Mouse (Mus musculus) lung, embryonic 16.5 days (tissue): ENCODE measurements around the gene Fanca. TPM values are rescaled to one million over a fixed set of nuclear protein-coding genes. Genes with fewer than 3 reads are reported as not detected.
A peak's percentile ranks its signal among the peaks of the same experiment; 100 is the strongest.

Source experiments
- ATAC-seq: fragments of 200-750 bp; cut with Nextera tagmentation; 2 replicates; pipeline ENCODE4 v1.8.0; 2017; ENCODE audit warnings: low read depth, mild to moderate bottlenecking, moderate library complexity
- H3K27ac ChIP-seq: fragments of 300-500 bp; sonication (generic); 2 replicates; pipeline ENCODE4 v1.5.1; 2014; ENCODE audit warnings: mild to moderate bottlenecking, control low read depth, low read length
- H3K27me3 ChIP-seq: fragments of 300-500 bp; sonication (generic); 2 replicates; pipeline ENCODE4 v1.6.1; 2014; ENCODE audit warnings: low read depth, low read length, mixed read lengths; ENCODE audit not compliant: control insufficient read depth, insufficient read depth
- H3K36me3 ChIP-seq: fragments of 300-500 bp; sonication (generic); 2 replicates; pipeline ENCODE4 v1.6.1; 2014; ENCODE audit warnings: low read length; ENCODE audit not compliant: control insufficient read depth, insufficient read depth
- H3K4me1 ChIP-seq: fragments of 300-500 bp; sonication (generic); replicated peaks from 2 replicates; pipeline ENCODE4 v1.6.1; 2014; ENCODE audit warnings: low read length, mixed read lengths; ENCODE audit not compliant: control insufficient read depth, insufficient read depth
- H3K4me2 ChIP-seq: fragments of 300-500 bp; sonication (generic); 2 replicates; pipeline ENCODE4 v1.6.1; 2014; ENCODE audit warnings: low read depth, low read length, control low read depth
- H3K4me3 ChIP-seq: fragments of 300-500 bp; sonication (generic); 2 replicates; pipeline ENCODE4 v1.5.1; 2014; ENCODE audit warnings: mild to moderate bottlenecking, low read length, control low read depth
- H3K9ac ChIP-seq: fragments of 300-500 bp; sonication (generic); 2 replicates; pipeline ENCODE4 v1.6.1; 2014; ENCODE audit warnings: low read length, control low read depth
- H3K9me3 ChIP-seq: fragments of 300-500 bp; sonication (generic); 2 replicates; pipeline ENCODE4 v1.6.1; 2016; ENCODE audit warnings: low read length; ENCODE audit not compliant: control insufficient read depth
- WGBS: fragments of 180-500 bp; shearing (Covaris S2); extraction: QIAGEN DNeasy Blood & Tissue Kit; methylation state at CpG from one replicate; pipeline ENCODE4 v1.1.7; 2014; 5-methylcytosine and 5-hydroxymethylcytosine counted together
- polyA plus RNA-seq: library from polyadenylated mRNA; unstranded; fragments of >200 nt; fragmentation: Nextera tagmentation; extraction: Ambion mirVana; gene quantifications from 2 replicates; pipeline ENCODE4 v1.2.1, GENCODE M21; 2015

Fanca gene
- polyA plus RNA-seq, 1 experiment from 2014 or later = 29.4 TPM

- WGBS = 95% methylated on average over 6 of the region's 6 CpGs
- Histone ChIP-seq H3K4me2 (no peak overlapping the region), H3K4me1 (peaks cover 3% of the 10 kb centered on the region), H3K9me3 (no peaks in the 10 kb centered on the region), H3K36me3 (peaks cover 21% of the 10 kb centered on the region), H3K9ac (no peak overlapping the region), H3K4me3 (no peak overlapping the region), H3K27ac (no peak overlapping the region), H3K27me3 (no peaks in the 10 kb centered on the region)
- no peak for ATAC-seq
These were observed 70.6 kb downstream of the Fanca start for GRCm38 (mm10) chr8:123247748-123248147.

GRCm38 (mm10) chr8:123245543-123245942 lies 72.8 kb downstream of the Fanca start:
- ATAC-seq = no peak
- Histone ChIP-seq H3K9ac (no peak overlapping the region), H3K27me3 (no peaks in the 10 kb centered on the region), H3K4me2 (no peak overlapping the region), H3K27ac (no peak overlapping the region), H3K36me3 (peaks cover 21% of the 10 kb centered on the region), H3K9me3 (no peaks in the 10 kb centered on the region), H3K4me3 (no peak overlapping the region), H3K4me1 (no peaks in the 10 kb centered on the region)
- WGBS = 76% methylated on average over 12 of the region's 12 CpGs

- Histone ChIP-seq H3K4me3 (no peak overlapping the region), H3K4me1 (no peaks in the 10 kb centered on the region), H3K9ac (no peak overlapping the region), H3K27me3 (no peaks in the 10 kb centered on the region), H3K36me3 (peaks cover 21% of the 10 kb centered on the region), H3K4me2 (no peak overlapping the region), H3K27ac (no peak overlapping the region), H3K9me3 (no peaks in the 10 kb centered on the region)
- ATAC-seq = no peak
- WGBS = 90% methylated on average over 4 of the region's 4 CpGs
These were observed 74.0 kb downstream of the Fanca start for GRCm38 (mm10) chr8:123244382-123244781.

GRCm38 (mm10) chr8:123243053-123243452 lies 75.3 kb downstream of the Fanca start:
- ATAC-seq = no peak
- H3K4me3 ChIP-seq = no peak overlapping the region
- 65% methylated on average over 11 of the region's 11 CpGs for WGBS
- no peaks in the 10 kb centered on the region for H3K27me3 ChIP-seq
- H3K9me3 ChIP-seq = no peaks in the 10 kb centered on the region
- no peaks in the 10 kb centered on the region for H3K4me1 ChIP-seq
- H3K4me2 ChIP-seq = no peak overlapping the region
- H3K27ac ChIP-seq = no peak overlapping the region
- no peak overlapping the region for H3K9ac ChIP-seq
- H3K36me3 ChIP-seq = peaks cover 18% of the 10 kb centered on the region

GRCm38 (mm10) chr8:123242107-123242923 lies 76.1 kb downstream of the Fanca start:
- no peak overlapping the region for H3K27ac ChIP-seq
- no peak overlapping the region for H3K4me3 ChIP-seq
- WGBS = 70% methylated on average over 7 of the region's 7 CpGs
- no peaks in the 10 kb centered on the region for H3K4me1 ChIP-seq
- no peaks in the 10 kb centered on the region for H3K27me3 ChIP-seq
- H3K4me2 ChIP-seq = no peak overlapping the region
- H3K36me3 ChIP-seq = peaks cover 13% of the 10 kb centered on the region
- no peak overlapping the region for H3K9ac ChIP-seq
- ATAC-seq = no peak
- no peaks in the 10 kb centered on the region for H3K9me3 ChIP-seq

GRCm38 (mm10) chr8:123239398-123239797 lies 79.0 kb downstream of the Fanca start:
- 80% methylated on average over 10 of the region's 10 CpGs for WGBS
- ATAC-seq = no peak
- no peak overlapping the region for H3K4me2 ChIP-seq

GRCm38 (mm10) chr8:123235520-123236497 lies 82.6 kb downstream of the Fanca start, which contains the start of gene Spata2l:
Gene Spata2l (minus strand): TSS chr8:123236233.
- Histone ChIP-seq H3K4me2 (peak within 1 kb of the TSS; percentile 91), H3K4me1 (peaks cover 8% of the 10 kb centered on the region), H3K27ac (no peak within 1 kb of the TSS), H3K9me3 (no peaks in the 10 kb centered on the region), H3K36me3 (no peaks in the 10 kb centered on the region), H3K4me3 (peak within 1 kb of the TSS; percentile 68), H3K9ac (peak within 1 kb of the TSS; percentile 73), H3K27me3 (peaks cover 3% of the 10 kb centered on the region)
- ATAC-seq = peak; percentile 92
- WGBS = 1% methylated on average over 57 of the region's 57 CpGs

More at GRCm38 (mm10) chr8:123239398-123239797, 79.0 kb downstream of the Fanca start:
- H3K27ac ChIP-seq = no peak overlapping the region
- no peak overlapping the region for H3K9ac ChIP-seq
- H3K4me1 ChIP-seq = peaks cover 8% of the 10 kb centered on the region
- no peaks in the 10 kb centered on the region; the same call in none of the 2 replicates for H3K36me3 ChIP-seq
- no peaks in the 10 kb centered on the region for H3K9me3 ChIP-seq
- H3K27me3 ChIP-seq = no peaks in the 10 kb centered on the region
- H3K4me3 ChIP-seq = no peak overlapping the region

- peak overlapping the region; percentile 73 for H3K9ac ChIP-seq
- no peak overlapping the region for H3K27ac ChIP-seq
- H3K9me3 ChIP-seq = no peaks in the 10 kb centered on the region
- ATAC-seq = 0 out of 2 replicates have a peak, but pooled peaks have one; percentile 11
- no peaks in the 10 kb centered on the region for H3K36me3 ChIP-seq
- H3K4me1 ChIP-seq = peaks cover 8% of the 10 kb centered on the region
- H3K4me2 ChIP-seq = peak overlapping the region; percentile 91
- peak overlapping the region; percentile 68 for H3K4me3 ChIP-seq
- 24% methylated on average over 13 of the region's 13 CpGs for WGBS
- H3K27me3 ChIP-seq = peaks cover 3% of the 10 kb centered on the region
These were observed 83.4 kb downstream of the Fanca start for GRCm38 (mm10) chr8:123234918-123235519.
